Mouse (Mus musculus) stomach, postnatal 0 days (tissue): ENCODE measurements at regions not wholly inside any gene's neighbourhood (a gene's known extent, or its start where the extent isn't known, plus 50 kb on each side); places are given as distances from the start of the nearest gene placed in this dataset.

ENCODE experiments used
- ATAC-seq: fragments of 200-750 bp; cut with Nextera tagmentation; 2 replicates; pipeline ENCODE4 v1.8.0; 2017; ENCODE audit not compliant: low FRiP score, low TSS enrichment
- DNase-seq: peaks from one replicate; pipeline ENCODE4 v3.0.0-alpha.2; 2016; ENCODE audit warnings: low spot score
- H3K27ac ChIP-seq: fragments of 300-500 bp; sonication (generic); replicated peaks from 2 replicates; pipeline ENCODE4 v1.5.1; 2014; ENCODE audit warnings: mild to moderate bottlenecking, control low read depth
- H3K27me3 ChIP-seq: fragments of 300-500 bp; sonication (generic); 2 replicates; pipeline ENCODE4 v1.6.1; 2014; ENCODE audit warnings: low read length; ENCODE audit not compliant: control insufficient read depth, insufficient read depth
- H3K36me3 ChIP-seq: fragments of 300-500 bp; sonication (generic); 2 replicates; pipeline ENCODE4 v1.6.1; 2014; ENCODE audit warnings: low read length, mixed read lengths; ENCODE audit not compliant: control insufficient read depth, insufficient read depth
- H3K4me1 ChIP-seq: fragments of 300-500 bp; sonication (generic); replicated peaks from 2 replicates; pipeline ENCODE4 v1.6.1; 2014; ENCODE audit warnings: antibody characterized with exemption; ENCODE audit not compliant: control insufficient read depth, insufficient read depth
- H3K4me2 ChIP-seq: fragments of 300-500 bp; sonication (generic); replicated peaks from 2 replicates; pipeline ENCODE4 v1.6.1; 2014; ENCODE audit warnings: low read depth, mild to moderate bottlenecking, control low read depth, moderate library complexity
- H3K4me3 ChIP-seq: fragments of 300-500 bp; sonication (generic); 2 replicates; pipeline ENCODE4 v1.5.1; 2014; ENCODE audit warnings: low read depth, low read length, control low read depth
- H3K9ac ChIP-seq: fragments of 300-500 bp; sonication (generic); 2 replicates; pipeline ENCODE4 v1.6.1; 2014; ENCODE audit warnings: mild to moderate bottlenecking, low read length, control low read depth, mixed read lengths
- H3K9me3 ChIP-seq: fragments of 300-500 bp; sonication (generic); 2 replicates; pipeline ENCODE4 v1.6.1; 2016; ENCODE audit warnings: low read length; ENCODE audit not compliant: control insufficient read depth
- CTCF ChIP-seq: IDR thresholded peaks from 2 replicates; pipeline ENCODE4 v1.5.1; 2016; ENCODE audit warnings: antibody characterized with exemption, low read depth, mild to moderate bottlenecking, moderate library complexity
- EP300 ChIP-seq: optimal IDR thresholded peaks from 2 replicates; pipeline ENCODE3; 2016; ENCODE audit warnings: antibody characterized with exemption
- WGBS: fragments of 180-500 bp; shearing (Covaris S2); extraction: QIAGEN DNeasy Blood & Tissue Kit; methylation state at CpG from one replicate; pipeline ENCODE4 v1.1.7; 2014; 5-methylcytosine and 5-hydroxymethylcytosine counted together

GRCm38 (mm10) chr14:52547933-52548332, 52.4 kb upstream of the Olfr1507 start:
- WGBS = 62% methylated on average over 1 of the region's 1 CpGs
- no peaks in the 10 kb centered on the region for H3K36me3 ChIP-seq
- no peak overlapping the region for H3K9ac ChIP-seq
- no peak overlapping the region for H3K27ac ChIP-seq
- no peak overlapping the region for H3K4me3 ChIP-seq
- H3K4me1 ChIP-seq = no peaks in the 10 kb centered on the region
- H3K9me3 ChIP-seq = no peaks in the 10 kb centered on the region
- DNase-seq = no peak
- H3K27me3 ChIP-seq = no peaks in the 10 kb centered on the region
- TF ChIP-seq CTCF = no peak
- TF ChIP-seq EP300 = no peak
- no peak for ATAC-seq
- no peak overlapping the region for H3K4me2 ChIP-seq
